Mouse (Mus musculus) embryonic facial prominence, embryonic 12.5 days (tissue): ENCODE results near the gene Stfa2. TPM values are rescaled to one million over a fixed set of nuclear protein-coding genes. Genes with fewer than 3 reads are reported as not detected.
"Not testable (repeated sequence)": the region's sequence is repeated elsewhere in the genome, so short reads cannot be mapped to it uniquely, and the experiment has no call there.

ENCODE experiments used
- ATAC-seq: fragments of 200-750 bp; cut with Nextera tagmentation; 2 replicates; pipeline ENCODE4 v1.8.0; 2017; ENCODE audit not compliant: insufficient number of reproducible peaks, insufficient read depth, low FRiP score, low TSS enrichment
- H3K27ac ChIP-seq: fragments of 300-500 bp; sonication (generic); 2 replicates; pipeline ENCODE4 v1.5.1; 2016; ENCODE audit warnings: mild to moderate bottlenecking
- H3K27me3 ChIP-seq: fragments of 300-500 bp; sonication (generic); 2 replicates; pipeline ENCODE4 v1.6.1; 2016; ENCODE audit warnings: mild to moderate bottlenecking, moderate library complexity
- H3K36me3 ChIP-seq: fragments of 300-500 bp; sonication (generic); 2 replicates; pipeline ENCODE4 v1.6.1; 2016; ENCODE audit warnings: mild to moderate bottlenecking
- H3K4me1 ChIP-seq: fragments of 300-500 bp; sonication (generic); 2 replicates; pipeline ENCODE4 v1.6.1; 2016
- H3K4me2 ChIP-seq: fragments of 300-500 bp; sonication (generic); replicated peaks from 2 replicates; pipeline ENCODE4 v1.6.1; 2016; ENCODE audit warnings: mild to moderate bottlenecking, moderate library complexity
- H3K4me3 ChIP-seq: fragments of 300-500 bp; sonication (generic); 2 replicates; pipeline ENCODE4 v1.5.1; 2016; ENCODE audit warnings: mild to moderate bottlenecking
- H3K9ac ChIP-seq: fragments of 300-500 bp; sonication (generic); 2 replicates; pipeline ENCODE4 v1.6.1; 2016; ENCODE audit warnings: mild to moderate bottlenecking, moderate library complexity
- H3K9me3 ChIP-seq: fragments of 300-500 bp; sonication (generic); 2 replicates; pipeline ENCODE4 v1.6.1; 2016; ENCODE audit warnings: mild to moderate bottlenecking, moderate library complexity
- WGBS: fragments of 180-500 bp; shearing (Covaris S2); methylation state at CpG from one replicate; pipeline ENCODE4 v1.1.7; 2016; 5-methylcytosine and 5-hydroxymethylcytosine counted together
- polyA plus RNA-seq: library from polyadenylated mRNA; unstranded; fragments of >200 nt; fragmentation: Nextera tagmentation; extraction: Ambion mirVana; gene quantifications from 2 replicates; pipeline ENCODE4 v1.2.1, GENCODE M21; 2016

Gene Stfa2
- 0.79 TPM in 1 of 2 replicates, not detected in the other for polyA plus RNA-seq

DNA sequence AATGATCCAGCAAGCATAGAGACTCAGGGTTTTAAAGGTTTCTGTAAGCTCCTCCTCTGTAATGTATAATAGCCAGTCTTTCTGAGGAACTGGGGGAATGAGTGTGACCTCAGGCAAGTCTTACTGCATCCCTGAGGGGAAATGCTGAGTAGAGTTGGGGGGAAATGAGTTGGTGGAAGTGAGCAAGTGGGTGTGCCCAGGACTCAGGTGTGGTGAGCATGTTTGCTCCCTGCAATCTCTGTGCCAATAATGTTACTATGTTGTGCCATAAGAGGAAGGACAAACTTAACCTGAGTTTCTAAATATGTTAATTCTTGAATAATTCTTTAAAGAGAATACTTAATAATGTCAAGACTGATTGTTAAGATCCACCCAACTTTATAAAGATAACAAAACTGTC is at the start of gene Stfa2:
Gene Stfa2 (minus strand): TSS at position 101 of the 400 bp plus-strand sequence.
- ATAC-seq: no peak
- no peak within 1 kb of the TSS for H3K4me3 ChIP-seq
- no peak within 1 kb of the TSS for H3K9ac ChIP-seq
- H3K27ac ChIP-seq: no peak within 1 kb of the TSS
- H3K9me3 ChIP-seq: no peaks in the 10 kb centered on the region
- no peaks in the 10 kb centered on the region for H3K27me3 ChIP-seq
- H3K36me3 ChIP-seq: no peaks in the 10 kb centered on the region
- no peaks in the 10 kb centered on the region for H3K4me1 ChIP-seq
- no peak within 1 kb of the TSS for H3K4me2 ChIP-seq

GRCm38 (mm10) chr16:36455342-36455802 is 47.1 kb upstream of the Stfa2 start, which contains the start of gene Stfa3:
TSS of gene Stfa3 (minus strand) at chr16:36455392.
- Histone ChIP-seq H3K9ac (no peak within 1 kb of the TSS), H3K27ac (no peak within 1 kb of the TSS), H3K4me1 (no peaks in the 10 kb centered on the region), H3K27me3 (no peaks in the 10 kb centered on the region), H3K4me3 (no peak within 1 kb of the TSS), H3K36me3 (no peaks in the 10 kb centered on the region), H3K9me3 (no peaks in the 10 kb centered on the region), H3K4me2 (no peak within 1 kb of the TSS)
- 82% methylated on average over 4 of the region's 4 CpGs for WGBS
- no peak for ATAC-seq

GRCm38 (mm10) chr16:36420979-36421378 is 12.7 kb upstream of the Stfa2 start:
- not testable (repeated sequence) for H3K27ac ChIP-seq, H3K4me1 ChIP-seq, H3K4me3 ChIP-seq, H3K9ac ChIP-seq, ATAC-seq, H3K36me3 ChIP-seq, H3K27me3 ChIP-seq, H3K9me3 ChIP-seq, H3K4me2 ChIP-seq
- WGBS: 84% methylated on average over 1 of the region's 1 CpGs

DNA sequence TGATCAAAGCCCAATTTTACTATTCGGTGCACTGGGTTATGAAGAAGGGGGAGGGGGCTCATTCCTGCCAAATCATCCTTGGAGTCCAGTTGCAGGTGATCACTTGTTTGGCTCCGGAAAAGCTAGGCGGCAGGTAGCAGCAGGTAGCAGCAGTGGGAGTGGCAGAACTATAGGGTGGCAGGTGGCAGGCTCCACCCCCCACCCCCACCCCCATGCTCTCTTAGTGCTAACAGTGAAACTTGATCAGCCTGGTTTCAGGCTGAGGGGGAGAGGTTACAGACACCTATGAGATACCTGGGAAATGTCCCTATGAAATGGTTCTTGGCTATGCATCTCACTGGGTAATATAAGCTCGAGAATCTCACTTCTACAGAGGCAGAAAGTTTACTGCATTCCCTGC is 19.2 kb downstream of the Stfa2 start:
- H3K9me3 ChIP-seq: no peaks in the 10 kb centered on the region
- H3K27me3 ChIP-seq: no peaks in the 10 kb centered on the region
- no peak overlapping the region for H3K27ac ChIP-seq
- H3K9ac ChIP-seq: no peak overlapping the region
- no peaks in the 10 kb centered on the region for H3K4me1 ChIP-seq
- H3K36me3 ChIP-seq: no peaks in the 10 kb centered on the region
- no peak overlapping the region for H3K4me2 ChIP-seq
- WGBS: 15% methylated on average over 4 of the region's 4 CpGs
- H3K4me3 ChIP-seq: no peak overlapping the region
- ATAC-seq: 0 out of 2 replicates have a peak, but pooled peaks have one; percentile 41

DNA sequence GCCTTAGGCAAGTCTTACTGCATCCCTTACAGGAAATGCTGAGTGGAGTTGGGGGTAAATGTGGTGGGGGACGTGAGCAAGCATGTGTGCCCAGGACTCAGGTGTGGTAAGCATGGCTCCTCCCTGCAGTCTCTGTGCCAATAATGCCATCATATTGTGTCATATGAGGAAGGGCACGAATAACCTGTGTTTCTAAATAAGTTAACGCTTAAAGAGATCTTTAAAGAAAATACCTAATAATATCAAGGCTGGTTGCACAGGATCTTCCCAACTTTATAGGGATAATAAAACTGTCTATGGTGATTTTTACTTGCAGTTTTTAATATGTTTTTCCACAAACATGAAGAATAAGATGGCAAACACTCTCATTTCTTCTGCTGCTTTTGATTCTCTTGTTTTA is 40.6 kb downstream of the Stfa2 start, which contains the start of gene BC100530:
Gene BC100530 (minus strand): TSS at position 101 of the 400 bp plus-strand sequence.
- H3K4me2 ChIP-seq, H3K4me3 ChIP-seq, H3K27ac ChIP-seq, ATAC-seq, H3K9ac ChIP-seq, H3K9me3 ChIP-seq, H3K4me1 ChIP-seq, H3K27me3 ChIP-seq, H3K36me3 ChIP-seq: not testable (repeated sequence)
- 78% methylated on average over 3 of the region's 3 CpGs for WGBS

Other genes with a start within 250 kb of the Stfa2 start
- 2.9 TPM in 1 of 2 replicates, not detected in the other for gene Gm5483, start 224.2 kb downstream of the Stfa2 start, polyA plus RNA-seq
- gene Gm5416, start 198.1 kb downstream of the Stfa2 start, polyA plus RNA-seq: not detected in 2 replicates
- gene 2010005H15Rik, start 187.0 kb downstream of the Stfa2 start, polyA plus RNA-seq: 0.99 TPM in 1 of 2 replicates, not detected in the other
- 5.2 and 5.5 TPM in 2 replicates for gene Stfa1, start 131.5 kb downstream of the Stfa2 start, polyA plus RNA-seq
- not detected in 2 replicates for gene BC117090, start 74.1 kb downstream of the Stfa2 start, polyA plus RNA-seq
- 4.3 and 6.6 TPM in 2 replicates for gene BC100530, start 40.7 kb downstream of the Stfa2 start, polyA plus RNA-seq
- 1.3 and 1.6 TPM in 2 replicates for gene Stfa3, start 46.9 kb upstream of the Stfa2 start, polyA plus RNA-seq
- 0.11 and 0.56 TPM in 2 replicates for gene Casr, start 153.7 kb upstream of the Stfa2 start, polyA plus RNA-seq